Mouse (Mus musculus): ENCODE results near the gene Chchd4.
A peak's percentile ranks its signal among the peaks of the same experiment; 100 is the strongest.
"Not testable (repeated sequence)": the region's sequence is repeated elsewhere in the genome, so short reads cannot be mapped to it uniquely, and the experiment has no call there.

The Chchd4 gene

GRCm38 (mm10) chr6:91474441-91475190 is 1.3 kb upstream of the Chchd4 start:
- peak in 1 of 2 experiments; percentile 28 for DNase-seq (ENCODE audit: low spot score in 2 of 2)

- no peak for DNase-seq (ENCODE audit: low spot score in 2 of 2)
Measured at GRCm38 (mm10) chr6:91473805-91474440, 577 bp upstream of the Chchd4 start.

- no peak for DNase-seq (ENCODE audit: low spot score in 2 of 2)
Measured at GRCm38 (mm10) chr6:91472319-91472718, 1.0 kb downstream of the Chchd4 start.

- not testable (repeated sequence) for DNase-seq (ENCODE audit: low spot score in 2 of 2)
Measured at GRCm38 (mm10) chr6:91471427-91471826, 1.9 kb downstream of the Chchd4 start.

- no peak for DNase-seq (ENCODE audit: low spot score in 2 of 2)
Measured at GRCm38 (mm10) chr6:91470712-91471111, 2.6 kb downstream of the Chchd4 start.

DNA sequence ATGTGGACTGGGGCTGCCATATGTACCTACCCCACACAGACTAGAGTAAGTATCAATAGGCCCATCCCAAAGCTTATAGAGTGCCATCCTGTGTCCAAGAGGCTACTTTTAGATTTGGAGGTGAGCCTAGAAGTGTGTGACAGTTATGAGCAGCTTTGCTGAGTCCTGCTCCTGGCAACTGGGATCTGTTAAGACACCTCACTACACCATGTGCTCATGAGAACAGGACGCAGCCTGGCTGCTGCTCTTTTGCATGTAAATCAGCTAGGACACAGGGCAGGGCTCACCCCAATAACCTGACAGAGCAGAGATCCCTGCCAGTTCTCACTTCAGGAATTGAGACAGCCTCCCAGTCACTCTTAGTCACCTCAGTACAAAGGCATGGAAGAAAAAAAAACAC is 6.2 kb downstream of the Chchd4 start:
- DNase-seq (ENCODE audit: low spot score in 2 of 2) = no peak

- DNase-seq (ENCODE audit: low spot score in 2 of 2) = no peak
Measured at GRCm38 (mm10) chr6:91465756-91466155, 7.6 kb downstream of the Chchd4 start.

GRCm38 (mm10) chr6:91459471-91459870 is 13.9 kb downstream of the Chchd4 start:
- no peak for DNase-seq (ENCODE audit: low spot score in 2 of 2)

DNA sequence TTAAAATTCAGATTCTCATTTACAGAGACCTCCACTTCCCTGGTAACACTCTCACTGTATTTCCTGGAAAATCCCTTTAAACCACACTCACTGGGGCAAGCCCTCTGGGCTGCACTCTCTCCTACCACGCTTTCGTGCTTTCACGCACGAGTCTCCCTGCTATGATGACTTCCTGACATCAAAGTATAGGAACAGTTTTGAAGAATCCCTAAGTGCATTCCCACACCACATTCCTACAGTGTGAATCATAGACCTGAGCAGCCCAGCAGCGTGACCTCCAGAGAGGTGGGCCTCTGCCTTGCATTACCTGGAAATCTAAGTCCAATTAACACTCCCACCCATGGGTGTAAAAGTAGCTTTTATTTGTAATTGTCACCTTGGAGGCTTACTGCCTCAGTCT is 18.8 kb downstream of the Chchd4 start:
- DNase-seq (ENCODE audit: low spot score in 2 of 2) = no peak

DNA sequence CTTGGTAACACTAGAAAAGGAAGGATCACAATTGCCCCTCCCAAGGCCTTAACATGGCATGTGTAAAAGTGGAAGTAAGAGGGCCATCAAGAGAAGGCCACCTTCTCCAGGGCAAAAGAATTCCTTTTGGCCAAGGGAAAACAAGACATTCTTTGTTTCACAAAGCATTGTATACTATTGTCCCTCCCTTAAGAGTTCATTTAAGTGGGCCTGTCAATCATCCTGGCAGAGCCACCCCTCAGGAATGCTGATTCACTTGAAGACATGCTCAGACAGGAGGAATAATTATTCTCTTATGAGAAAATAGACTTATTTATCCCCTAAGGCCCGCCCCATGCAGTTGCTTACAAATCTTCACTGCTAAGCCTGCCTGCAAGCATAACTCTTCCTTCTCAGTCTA is 21.3 kb downstream of the Chchd4 start:
- DNase-seq (ENCODE audit: low spot score in 2 of 2) = no peak

- no peak for DNase-seq (ENCODE audit: low spot score in 2 of 2)
Measured at GRCm38 (mm10) chr6:91449472-91450225, 23.7 kb downstream of the Chchd4 start.

- no peak for DNase-seq (ENCODE audit: low spot score in 2 of 2)
Measured at GRCm38 (mm10) chr6:91445316-91445715, 28.0 kb downstream of the Chchd4 start.

GRCm38 (mm10) chr6:91441145-91441662 is 32.1 kb downstream of the Chchd4 start:
- DNase-seq (ENCODE audit: low spot score in 2 of 2) = no peak

- peak; percentile 98 to 100 for DNase-seq (ENCODE audit: low spot score in 2 of 2)
Measured at GRCm38 (mm10) chr6:91440474-91441144, 32.7 kb downstream of the Chchd4 start.

DNA sequence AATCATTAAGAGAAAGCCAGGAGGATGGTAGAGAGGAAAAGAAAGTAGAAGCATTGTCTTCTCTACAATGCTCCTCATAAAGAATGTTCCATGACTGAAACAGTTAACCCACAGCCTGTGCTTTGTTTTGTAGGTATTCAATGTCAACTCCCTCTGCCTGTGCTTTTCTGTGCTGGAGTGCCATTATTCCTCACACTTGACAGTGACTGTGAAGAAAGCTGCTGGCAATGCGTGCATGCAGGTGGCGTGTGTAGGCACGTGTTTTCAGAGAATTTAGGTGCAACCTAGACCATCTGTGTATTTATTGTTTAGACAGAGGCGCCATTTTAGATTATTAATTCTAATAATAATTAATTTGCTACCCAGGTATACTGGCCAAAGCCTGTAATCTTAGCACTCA is 49.2 kb downstream of the Chchd4 start:
- no peak for DNase-seq (ENCODE audit: low spot score in 2 of 2)

- no peak for DNase-seq (ENCODE audit: low spot score in 2 of 2)
Measured at GRCm38 (mm10) chr6:91421629-91422028, 51.7 kb downstream of the Chchd4 start.

GRCm38 (mm10) chr6:91417291-91417845 is 56.0 kb downstream of the Chchd4 start:
- DNase-seq (ENCODE audit: low spot score in 2 of 2) = no peak

DNA sequence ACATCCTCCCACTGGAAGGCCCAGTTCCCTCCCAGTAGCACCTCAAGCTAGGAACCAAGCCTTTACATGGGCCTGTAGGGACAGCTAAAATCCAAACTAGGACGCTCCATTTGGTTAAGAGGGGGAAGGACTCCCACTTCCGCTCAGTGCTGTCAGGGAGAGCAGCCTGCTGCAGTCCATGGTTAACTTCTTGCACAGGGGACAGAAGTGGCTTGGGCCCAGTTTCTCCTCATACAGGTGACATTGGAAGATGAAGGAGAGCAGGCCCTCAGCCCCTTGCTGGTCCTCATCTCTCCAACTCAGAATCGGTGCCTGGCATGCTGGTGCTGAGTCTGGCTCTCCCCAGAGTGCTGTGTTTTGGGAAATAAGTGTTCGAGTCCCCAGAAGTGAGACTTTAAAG is 57.2 kb downstream of the Chchd4 start:
- DNase-seq (ENCODE audit: low spot score in 2 of 2) = no peak

GRCm38 (mm10) chr6:91414890-91415289 is 58.5 kb downstream of the Chchd4 start:
- DNase-seq (ENCODE audit: low spot score in 2 of 2) = peak; percentile 35 to 49

All from frontal cortex, postnatal 36 days (tissue).